Mouse (Mus musculus) heart, embryonic 10.5 days (tissue): Measurements from ENCODE around the gene Vamp8. TPM values are rescaled to one million over a fixed set of nuclear protein-coding genes. Genes with fewer than 3 reads are reported as not detected.

Experiments used
- DNase-seq: peaks from one replicate; pipeline ENCODE4 v3.0.0-alpha.2; 2017; ENCODE audit warnings: low spot score
- H3K27ac ChIP-seq: fragments of 300-500 bp; sonication (generic); 2 replicates; pipeline ENCODE4 v1.5.1; 2016; ENCODE audit warnings: mild to moderate bottlenecking
- H3K27me3 ChIP-seq: fragments of 300-500 bp; sonication (generic); 2 replicates; pipeline ENCODE4 v1.6.1; 2016; ENCODE audit warnings: mild to moderate bottlenecking; ENCODE audit not compliant: poor library complexity, insufficient read depth, severe bottlenecking
- H3K36me3 ChIP-seq: fragments of 300-500 bp; sonication (generic); 2 replicates; pipeline ENCODE4 v1.6.1; 2016; ENCODE audit warnings: mild to moderate bottlenecking, moderate library complexity
- H3K4me1 ChIP-seq: fragments of 300-500 bp; sonication (generic); 2 replicates; pipeline ENCODE4 v1.6.1; 2016; ENCODE audit warnings: mild to moderate bottlenecking
- H3K4me3 ChIP-seq: fragments of 300-500 bp; sonication (generic); 2 replicates; pipeline ENCODE4 v1.5.1; 2016; ENCODE audit warnings: mild to moderate bottlenecking, moderate library complexity
- H3K9me3 ChIP-seq: fragments of 300-500 bp; sonication (generic); 2 replicates; pipeline ENCODE4 v1.6.1; 2016; ENCODE audit warnings: mild to moderate bottlenecking, moderate library complexity
- WGBS: fragments of 180-500 bp; shearing (Covaris S2); methylation state at CpG from one replicate; pipeline ENCODE4 v1.1.7; 2016; 5-methylcytosine and 5-hydroxymethylcytosine counted together
- polyA plus RNA-seq: library from polyadenylated mRNA; unstranded; fragments of >200 nt; fragmentation: Nextera tagmentation; extraction: Ambion mirVana; gene quantifications from 2 replicates; pipeline ENCODE4 v1.2.1, GENCODE M21; 2016

The Vamp8 gene
- polyA plus RNA-seq, 1 experiment from 2014 or later, result 130 TPM

GRCm38 (mm10) chr6:72364009-72364408 is 26.5 kb downstream of the Vamp8 start:
- Histone ChIP-seq H3K27me3 (no peaks in the 10 kb centered on the region), H3K4me1 (peaks cover 24% of the 10 kb centered on the region), H3K9me3 (no peaks in the 10 kb centered on the region), H3K4me3 (no peak overlapping the region), H3K36me3 (peaks cover 24% of the 10 kb centered on the region), H3K27ac (no peak overlapping the region)
- DNase-seq, result no peak
- WGBS, result 42% methylated on average over 7 of the region's 7 CpGs

DNA sequence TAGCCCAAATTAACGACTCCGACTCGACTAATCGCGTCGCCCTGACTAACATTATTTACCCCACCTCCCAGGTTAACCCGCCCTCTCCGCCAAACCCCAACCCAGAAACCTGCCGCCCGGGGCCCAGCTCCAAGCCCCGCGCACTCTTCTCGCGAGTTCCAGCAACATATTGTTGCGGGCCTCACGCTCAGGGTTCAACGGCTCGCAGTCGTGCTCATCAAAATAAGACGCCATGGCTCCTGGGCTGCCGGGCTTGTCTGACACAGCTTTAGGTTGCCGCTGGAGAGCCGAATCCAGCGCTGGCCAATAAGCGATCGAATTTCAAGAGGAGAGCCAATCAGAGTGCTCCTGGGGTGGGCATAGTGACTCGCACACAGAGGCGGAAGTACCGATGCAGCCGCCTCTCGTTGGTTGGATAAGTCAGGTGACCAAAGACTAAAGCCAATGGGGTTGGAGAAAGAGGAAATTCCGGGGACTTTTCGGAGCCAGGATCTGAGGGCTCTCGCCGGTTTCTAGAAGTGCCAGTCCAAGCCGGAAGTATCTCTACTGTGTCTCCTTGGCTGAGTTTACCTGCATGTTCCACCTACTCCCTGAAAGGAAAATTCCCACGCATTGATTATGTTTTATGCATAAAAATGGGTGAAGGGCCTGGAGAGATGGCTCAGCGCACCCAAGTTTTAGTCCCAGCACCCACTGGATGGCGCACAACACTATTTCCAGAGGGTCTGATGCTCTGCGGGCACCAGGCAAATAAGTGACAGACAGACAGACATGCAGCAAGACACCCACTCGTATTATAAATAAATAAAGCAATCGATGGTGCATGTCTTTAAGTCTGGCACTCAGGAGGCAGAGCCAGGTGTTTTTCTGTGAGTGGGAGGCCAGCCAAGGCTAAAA is 28.1 kb downstream of the Vamp8 start:
- peaks cover 36% of the 10 kb centered on the region for H3K36me3 ChIP-seq
- DNase-seq, result peak; percentile 99
- H3K27ac ChIP-seq, result peak overlapping the region; percentile 89
- H3K9me3 ChIP-seq, result no peaks in the 10 kb centered on the region
- H3K4me1 ChIP-seq, result peaks cover 34% of the 10 kb centered on the region
- WGBS, result under 1% methylated on average over 42 of the region's 42 CpGs
- H3K27me3 ChIP-seq, result no peaks in the 10 kb centered on the region
- H3K4me3 ChIP-seq, result peak overlapping the region; percentile 88

- Histone ChIP-seq H3K27ac (peak overlapping the region; percentile 89), H3K36me3 (peaks cover 40% of the 10 kb centered on the region), H3K4me1 (peaks cover 44% of the 10 kb centered on the region), H3K4me3 (peak overlapping the region; percentile 88), H3K27me3 (no peaks in the 10 kb centered on the region), H3K9me3 (no peaks in the 10 kb centered on the region)
- DNase-seq, result peak; percentile 75
- 24% methylated on average over 5 of the region's 5 CpGs for WGBS
Observed at GRCm38 (mm10) chr6:72361121-72361551, 29.4 kb downstream of the Vamp8 start.

DNA sequence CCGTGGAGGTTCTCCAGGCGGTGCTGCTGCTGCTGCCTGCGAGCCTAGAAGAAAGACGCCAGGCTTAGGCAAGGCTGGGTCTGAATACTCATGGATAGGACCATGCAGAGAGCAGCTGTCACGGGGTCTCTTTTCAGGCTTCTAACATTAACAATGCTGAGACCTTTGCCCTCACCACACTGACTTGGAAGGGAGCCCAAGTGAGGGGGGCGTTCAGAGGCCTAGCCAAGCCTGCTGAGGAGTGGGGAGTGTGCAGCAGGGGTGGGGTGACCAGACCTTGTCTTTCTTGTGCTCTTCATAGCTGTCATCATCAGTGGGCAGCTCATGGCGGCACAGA is 29.9 kb downstream of the Vamp8 start:
- Histone ChIP-seq H3K36me3 (peaks cover 40% of the 10 kb centered on the region), H3K9me3 (no peaks in the 10 kb centered on the region), H3K4me3 (no peak overlapping the region), H3K27me3 (no peaks in the 10 kb centered on the region), H3K27ac (0 out of 2 replicates have a peak overlapping the region, but pooled peaks have one; percentile 22), H3K4me1 (peaks cover 50% of the 10 kb centered on the region)
- DNase-seq, result no peak
- 80% methylated on average over 7 of the region's 7 CpGs for WGBS

GRCm38 (mm10) chr6:72359891-72360598 is 30.5 kb downstream of the Vamp8 start:
- Histone ChIP-seq H3K4me3 (no peak overlapping the region), H3K9me3 (no peaks in the 10 kb centered on the region), H3K27me3 (no peaks in the 10 kb centered on the region), H3K36me3 (peaks cover 40% of the 10 kb centered on the region), H3K4me1 (peaks cover 54% of the 10 kb centered on the region), H3K27ac (0 out of 2 replicates have a peak overlapping the region, but pooled peaks have one; percentile 22)
- 84% methylated on average over 11 of the region's 11 CpGs for WGBS
- no peak for DNase-seq

DNA sequence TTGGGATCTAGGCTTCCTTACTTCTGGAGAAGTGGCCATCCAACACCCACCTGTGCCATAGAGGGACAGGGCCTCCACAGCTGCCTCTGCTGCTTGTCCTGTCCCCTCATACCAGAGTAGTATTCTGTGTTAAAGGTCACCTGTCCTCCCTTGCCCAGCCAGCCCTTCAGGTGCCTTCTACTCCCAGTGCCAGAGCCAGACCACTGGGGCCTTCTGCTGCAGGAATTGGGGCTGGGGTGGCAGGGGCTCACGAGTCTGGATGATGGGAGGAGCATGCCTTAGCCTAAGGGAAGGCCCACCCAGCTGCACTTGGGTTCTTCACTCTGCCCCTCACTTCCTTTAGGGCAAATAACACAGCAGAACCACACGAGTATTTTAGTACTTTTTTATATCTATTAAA is 31.2 kb downstream of the Vamp8 start:
- H3K27ac ChIP-seq, result no peak overlapping the region
- peaks cover 40% of the 10 kb centered on the region for H3K36me3 ChIP-seq
- no peaks in the 10 kb centered on the region for H3K27me3 ChIP-seq
- H3K9me3 ChIP-seq, result no peaks in the 10 kb centered on the region
- no peak for DNase-seq
- no peak overlapping the region for H3K4me3 ChIP-seq
- WGBS, result 75% methylated on average over 2 of the region's 2 CpGs
- H3K4me1 ChIP-seq, result peaks cover 59% of the 10 kb centered on the region

- Histone ChIP-seq H3K27ac (no peak overlapping the region), H3K36me3 (peaks cover 40% of the 10 kb centered on the region), H3K4me3 (no peak overlapping the region; the same call in 1 of the 2 replicates), H3K9me3 (no peaks in the 10 kb centered on the region), H3K4me1 (peaks cover 59% of the 10 kb centered on the region), H3K27me3 (no peaks in the 10 kb centered on the region)
- WGBS, result 86% methylated on average over 10 of the region's 10 CpGs
- DNase-seq, result peak; percentile 74
Observed at GRCm38 (mm10) chr6:72358086-72358764, 32.3 kb downstream of the Vamp8 start.

DNA sequence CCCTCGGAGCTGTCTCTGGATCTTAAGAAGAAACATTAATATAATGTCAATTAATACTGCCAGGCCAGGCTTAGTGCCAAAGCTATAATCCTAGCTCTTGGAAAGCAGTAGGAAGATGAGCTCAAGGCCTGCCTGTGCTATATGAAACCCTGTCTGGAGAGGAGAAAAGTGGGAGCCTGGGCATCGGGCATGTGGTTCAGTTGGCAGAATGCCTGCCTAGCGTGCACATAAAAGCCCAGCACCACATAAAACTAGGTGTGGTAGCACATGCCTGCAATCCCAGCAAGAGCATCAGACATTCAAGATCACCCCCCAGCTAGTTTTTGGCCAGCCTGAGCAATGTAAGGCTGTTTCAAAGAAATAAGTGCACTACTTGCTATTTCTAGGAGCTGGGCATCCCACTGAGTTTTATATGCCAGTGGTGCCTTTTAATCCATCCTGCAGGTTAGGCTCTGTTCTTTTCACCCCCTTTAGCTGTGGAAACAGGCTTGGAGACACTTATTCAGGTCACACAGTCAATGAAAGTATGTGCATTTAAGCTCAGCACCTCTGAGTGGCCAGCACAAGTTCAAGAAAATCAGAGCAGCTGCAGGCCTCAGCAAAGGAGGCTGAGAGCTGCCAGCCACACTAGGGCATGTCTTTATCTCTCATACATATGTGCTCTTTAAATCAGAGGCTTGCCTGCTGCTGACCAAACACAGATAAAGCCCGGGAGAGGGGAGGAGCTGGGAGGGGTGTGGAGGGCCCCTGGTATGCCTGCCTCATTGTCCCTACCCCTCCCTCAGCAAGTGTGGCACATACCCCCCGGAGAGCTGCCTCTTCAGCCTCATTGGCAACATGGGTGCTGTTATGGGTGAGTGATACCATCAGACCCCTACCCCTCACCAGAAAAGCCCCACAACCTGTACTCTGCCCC is 33.1 kb downstream of the Vamp8 start:
- DNase-seq, result peak; percentile 86
- no peak overlapping the region for H3K4me3 ChIP-seq
- H3K36me3 ChIP-seq, result peaks cover 40% of the 10 kb centered on the region
- H3K9me3 ChIP-seq, result no peaks in the 10 kb centered on the region
- 61% methylated on average over 5 of the region's 5 CpGs for WGBS
- H3K4me1 ChIP-seq, result peaks cover 53% of the 10 kb centered on the region
- no peak overlapping the region for H3K27ac ChIP-seq
- H3K27me3 ChIP-seq, result no peaks in the 10 kb centered on the region

DNA sequence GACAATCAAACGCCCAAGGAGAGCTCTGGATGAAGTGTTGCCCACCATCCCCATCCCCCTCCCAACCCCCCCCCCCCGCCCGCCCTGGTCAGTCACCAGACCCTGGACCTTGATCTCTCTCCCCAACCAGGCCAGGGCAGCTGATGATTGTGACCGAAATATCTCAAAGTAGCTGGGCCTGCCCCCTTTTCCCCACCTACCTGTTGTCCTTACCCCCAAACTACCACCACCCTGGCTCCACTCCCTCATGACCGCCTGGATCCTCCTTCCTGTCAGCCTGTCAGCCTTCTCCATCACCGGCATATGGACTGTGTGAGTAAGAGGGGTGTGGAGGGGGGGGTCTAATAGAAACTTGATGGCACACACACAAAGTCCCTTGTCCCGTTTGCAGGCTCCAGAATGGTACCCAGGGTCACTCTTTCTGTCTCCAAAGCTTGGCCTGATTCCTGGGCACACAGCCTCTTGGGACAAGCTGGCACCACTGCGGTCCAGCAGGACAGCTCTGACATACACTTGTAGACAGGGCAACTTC is 34.4 kb downstream of the Vamp8 start:
- no peaks in the 10 kb centered on the region for H3K27me3 ChIP-seq
- no peak for DNase-seq
- WGBS, result 32% methylated on average over 8 of the region's 8 CpGs
- H3K9me3 ChIP-seq, result no peaks in the 10 kb centered on the region
- H3K4me3 ChIP-seq, result peak overlapping the region; percentile 74
- peak overlapping the region; percentile 86; the same call in 1 of the 2 replicates for H3K27ac ChIP-seq
- H3K36me3 ChIP-seq, result peaks cover 40% of the 10 kb centered on the region
- peaks cover 52% of the 10 kb centered on the region for H3K4me1 ChIP-seq

DNA sequence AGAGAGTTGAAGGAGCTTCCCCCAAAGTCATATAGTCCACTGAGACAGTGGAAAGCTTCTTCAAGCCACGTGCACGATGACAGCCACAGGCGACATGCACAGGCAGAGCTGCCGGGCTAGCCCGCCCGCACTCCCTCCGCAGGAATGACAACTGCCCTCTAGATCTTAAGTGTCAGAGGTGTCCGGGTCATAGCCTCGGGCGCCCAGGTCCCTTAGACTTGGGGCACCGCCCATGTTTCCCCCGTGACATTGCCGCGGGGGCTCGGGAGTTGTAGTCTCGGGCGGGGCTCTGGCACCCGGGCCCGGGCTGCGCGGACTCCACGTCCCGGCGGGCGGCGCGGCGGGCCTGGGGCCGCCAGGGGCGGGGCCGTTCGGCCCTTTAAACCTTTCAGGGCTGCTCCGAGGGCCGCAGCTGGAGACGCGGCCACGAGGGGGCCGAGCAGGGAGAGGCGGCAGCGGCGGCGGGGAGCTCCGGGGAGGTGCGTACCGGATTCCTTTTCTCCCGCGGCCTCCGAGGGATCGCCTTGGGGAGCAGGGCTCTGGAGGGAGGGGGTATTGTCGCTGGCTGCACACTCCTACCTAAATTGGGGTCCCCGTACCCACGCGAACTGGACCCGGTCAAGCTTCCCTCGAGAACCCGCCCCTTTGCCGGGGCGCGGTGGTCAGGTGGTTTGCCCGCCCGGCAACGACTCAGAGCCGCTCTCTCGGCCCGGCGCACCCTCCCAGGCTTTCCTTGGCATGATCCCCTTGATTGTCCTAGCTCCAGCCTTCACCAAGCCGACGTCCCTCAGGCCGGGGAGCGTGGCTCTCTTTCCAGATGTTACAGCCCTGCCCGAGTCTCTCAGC is 35.2 kb downstream of the Vamp8 start, which contains the start of gene Tmem150a:
Gene Tmem150a, plus strand, starts transcription at position 382 of the 846 bp plus-strand sequence.
- Histone ChIP-seq H3K4me1 (peaks cover 48% of the 10 kb centered on the region), H3K27ac (peak within 1 kb of the TSS; percentile 86), H3K4me3 (peak within 1 kb of the TSS; percentile 74), H3K27me3 (no peaks in the 10 kb centered on the region), H3K36me3 (peaks cover 40% of the 10 kb centered on the region), H3K9me3 (no peaks in the 10 kb centered on the region)
- DNase-seq, result peak; percentile 94
- under 1% methylated on average over 70 of the region's 71 CpGs for WGBS

GRCm38 (mm10) chr6:72354025-72354424 is 36.5 kb downstream of the Vamp8 start:
- no peak overlapping the region for H3K4me3 ChIP-seq
- 70% methylated on average over 1 of the region's 1 CpGs for whole genome bisulfite sequencing
- H3K27ac ChIP-seq, result no peak overlapping the region
- H3K4me1 ChIP-seq, result peaks cover 48% of the 10 kb centered on the region
- no peaks in the 10 kb centered on the region for H3K9me3 ChIP-seq
- no peak for DNase-seq
- H3K36me3 ChIP-seq, result peaks cover 40% of the 10 kb centered on the region
- no peaks in the 10 kb centered on the region for H3K27me3 ChIP-seq
